Mouse (Mus musculus) MEL (cell line): Measurements from ENCODE around the gene Fam171a1.

Source experiments
- MAFK ChIP-seq: IDR thresholded peaks from 2 replicates; pipeline ENCODE4 v1.6.1; 2011; ENCODE audit warnings: low read depth, mild to moderate bottlenecking, low read length, improper control_type of control experiment, borderline replicate concordance
- MAX ChIP-seq: IDR thresholded peaks from 2 replicates; pipeline ENCODE4 v1.6.1; 2011; ENCODE audit warnings: low read length, improper control_type of control experiment

DNA sequence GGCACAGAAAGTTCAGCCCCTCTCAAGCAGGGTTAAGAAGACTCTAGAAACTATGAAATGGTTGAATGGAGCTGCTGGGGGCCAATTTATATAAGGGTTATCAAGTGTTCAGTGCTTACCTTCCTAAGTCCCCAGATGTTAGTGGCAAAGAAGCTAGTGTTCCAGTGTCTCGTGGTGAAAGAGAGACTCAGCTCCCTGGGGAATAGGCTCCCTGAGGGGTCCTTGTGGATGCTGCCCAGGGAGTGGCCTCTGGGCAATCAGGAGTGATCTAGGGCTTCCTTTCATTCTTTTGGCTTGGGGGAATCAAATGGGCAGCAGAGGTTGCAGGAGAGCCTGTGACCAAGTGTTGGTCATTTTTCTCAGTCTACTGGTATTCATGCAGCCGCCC lies 21.3 kb downstream of the Fam171a1 start:
- TF ChIP-seq MAX: no peak
- no peak for TF ChIP-seq MAFK
